Mouse (Mus musculus) ovary, adult 18-20 months (tissue): ENCODE data around the gene Stard13.

ENCODE experiments used
- DNase-seq: peaks from one replicate; pipeline ENCODE4 v3.0.0; 2022; ENCODE audit warnings: low spot score, mixed read lengths

Stard13 gene

GRCm38 (mm10) chr5:151142241-151142640 lies 91.4 kb downstream of the Stard13 start:
- DNase-seq = peak; percentile 66

DNA sequence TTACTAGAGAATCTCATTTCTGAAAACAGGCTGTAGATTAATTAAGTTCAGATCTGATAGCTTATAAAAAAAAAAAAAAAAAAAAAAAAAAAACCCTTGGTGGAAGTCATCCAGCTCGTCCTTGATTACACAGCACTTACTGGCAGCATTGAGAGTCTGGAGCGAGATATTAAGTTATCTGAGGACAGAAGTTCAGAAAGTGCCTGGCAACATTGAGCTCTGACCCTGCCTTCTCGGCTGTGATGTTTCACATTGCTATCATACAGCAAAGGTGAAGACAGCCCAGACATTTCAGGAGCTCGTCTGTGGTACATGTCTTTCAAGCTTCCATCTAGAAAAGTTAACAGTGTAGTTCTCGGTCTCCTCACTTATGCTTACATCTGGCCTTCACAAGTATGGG lies 95.7 kb downstream of the Stard13 start:
- peak; percentile 34 for DNase-seq

DNA sequence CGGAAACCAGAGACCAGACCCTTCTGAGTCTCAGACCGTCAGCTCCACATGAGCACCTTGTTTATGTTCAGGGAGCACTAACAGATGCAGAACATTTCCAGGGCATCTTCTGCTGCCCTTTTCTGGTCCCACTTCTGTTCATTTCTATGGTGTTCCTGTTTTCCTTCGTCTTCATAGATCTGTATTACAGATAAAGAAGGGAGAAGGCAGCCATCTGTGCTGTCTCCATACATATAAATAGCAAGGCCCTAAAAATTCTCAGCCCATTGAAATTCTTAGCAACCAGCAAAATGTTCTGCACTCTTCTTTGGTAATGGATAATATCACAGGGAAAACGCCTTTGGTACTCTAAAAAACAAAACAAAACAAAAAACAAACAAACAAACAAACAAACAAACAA lies 96.3 kb downstream of the Stard13 start:
- DNase-seq = no peak

GRCm38 (mm10) chr5:151135965-151136364 lies 97.7 kb downstream of the Stard13 start:
- no peak for DNase-seq

DNA sequence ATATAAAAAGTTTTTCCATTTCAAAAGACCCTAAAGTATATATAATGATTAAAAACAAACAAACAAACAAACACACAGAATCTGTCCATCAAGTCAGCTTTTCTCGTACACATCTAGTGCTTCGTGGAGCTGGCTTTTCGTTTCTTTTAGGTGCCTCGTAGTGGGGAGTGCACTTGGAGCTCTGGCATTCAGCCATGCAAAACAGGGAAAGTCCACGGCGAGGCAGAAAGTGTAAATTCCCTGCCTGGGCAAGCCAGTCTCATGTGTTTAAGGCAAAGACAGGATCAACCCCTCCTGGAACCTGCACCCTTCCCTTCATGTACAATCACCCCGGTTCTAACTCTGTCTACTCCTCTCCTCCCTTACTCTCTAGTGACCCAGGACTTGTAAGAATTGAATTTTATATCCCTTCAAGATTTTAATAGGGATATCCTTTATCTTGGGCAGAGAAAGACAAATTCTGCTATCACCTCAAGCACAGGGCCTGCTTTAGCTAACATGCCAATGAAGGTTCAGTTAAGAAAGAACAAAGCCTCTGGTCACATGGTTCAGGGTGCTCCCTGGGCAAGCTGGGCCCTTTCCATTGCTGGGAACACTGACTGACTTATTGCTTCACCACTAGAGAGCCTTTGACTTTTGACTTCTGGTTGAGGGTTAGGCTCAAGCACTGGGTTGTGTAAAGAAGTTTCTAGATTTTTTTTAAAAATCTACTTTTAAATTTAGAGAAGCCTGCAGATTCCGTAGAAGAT lies 98.4 kb downstream of the Stard13 start:
- no peak for DNase-seq

DNA sequence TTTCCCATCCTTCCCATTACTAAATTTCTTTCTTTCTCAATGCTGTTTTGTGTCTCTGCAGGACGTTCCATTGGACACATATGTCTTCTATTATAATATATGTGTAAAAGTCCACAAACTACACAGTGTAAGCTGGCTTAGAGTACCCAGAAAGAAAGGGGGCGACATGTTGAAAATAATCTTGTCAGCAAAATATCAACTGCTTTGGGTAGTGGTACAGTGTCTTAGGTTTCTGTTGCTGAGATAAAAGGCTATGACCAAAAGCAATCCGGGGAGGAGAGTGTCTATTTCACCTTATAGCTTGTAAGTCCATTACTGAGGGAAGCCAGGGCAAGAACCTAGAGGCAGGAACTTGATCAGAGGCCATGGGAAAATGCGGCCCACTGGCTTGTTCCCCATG lies 99.4 kb downstream of the Stard13 start:
- DNase-seq = no peak

DNA sequence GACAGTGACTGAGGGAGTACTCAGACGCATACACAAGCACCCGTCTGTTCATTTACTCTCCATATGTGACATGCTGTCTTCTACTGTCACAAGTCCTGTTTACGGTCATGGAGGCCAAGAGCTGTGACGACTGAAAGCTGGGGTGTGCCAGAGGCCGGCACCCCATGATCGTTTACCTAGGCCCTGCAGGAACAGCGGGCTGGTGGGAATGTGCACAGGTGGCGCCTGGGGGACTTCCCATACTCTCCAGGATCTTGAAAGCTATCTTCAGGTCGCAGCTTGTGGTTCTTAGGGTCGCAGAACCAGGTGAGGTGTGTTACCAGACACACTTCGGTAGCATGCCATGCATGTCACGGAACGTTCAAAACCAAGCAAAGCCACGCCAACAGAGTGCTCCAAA lies 99.9 kb downstream of the Stard13 start:
- DNase-seq = no peak

GRCm38 (mm10) chr5:151129762-151130161 lies 103.9 kb downstream of the Stard13 start:
- no peak for DNase-seq

- no peak for DNase-seq
Observed at GRCm38 (mm10) chr5:151127298-151127717, 106.3 kb downstream of the Stard13 start.

DNA sequence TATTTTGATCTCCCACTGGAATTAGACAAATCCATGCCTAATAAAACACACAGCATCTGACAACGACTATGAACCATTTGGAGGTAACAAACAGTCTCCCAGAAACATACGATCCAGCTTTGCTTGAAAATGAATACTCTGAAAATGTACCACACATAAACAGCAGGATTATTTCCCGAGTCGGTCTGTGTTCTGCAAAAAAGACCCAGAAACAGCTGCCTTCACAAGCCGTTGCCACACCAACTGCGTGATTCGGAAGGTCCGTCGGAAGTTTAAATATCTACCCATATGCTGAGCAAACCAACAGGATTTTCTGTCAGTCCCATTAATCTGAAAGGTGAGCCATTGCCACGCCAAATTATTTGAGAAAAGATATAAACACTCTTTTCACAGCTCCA lies 107.0 kb downstream of the Stard13 start:
- no peak for DNase-seq

- DNase-seq = no peak
Observed at GRCm38 (mm10) chr5:151125985-151126607, 107.5 kb downstream of the Stard13 start.

DNA sequence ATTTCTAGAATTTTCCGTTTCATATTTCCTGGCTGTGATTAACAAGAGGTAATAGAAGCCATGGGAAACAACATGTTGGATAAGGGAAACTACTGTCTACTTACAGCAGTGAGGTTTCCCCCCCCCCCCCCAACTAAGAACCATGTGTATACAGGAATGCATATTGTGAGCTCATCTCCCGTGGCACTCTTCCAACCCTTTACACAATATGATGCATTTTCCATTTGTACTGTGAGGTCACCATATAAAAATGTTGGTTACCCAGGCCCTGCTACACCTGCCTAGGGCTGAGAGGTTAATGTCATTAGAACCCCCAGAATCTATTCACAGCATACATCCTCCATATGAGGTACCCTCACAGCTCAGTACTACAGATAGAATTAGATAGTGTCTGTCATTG lies 115.8 kb downstream of the Stard13 start:
- DNase-seq = no peak

DNA sequence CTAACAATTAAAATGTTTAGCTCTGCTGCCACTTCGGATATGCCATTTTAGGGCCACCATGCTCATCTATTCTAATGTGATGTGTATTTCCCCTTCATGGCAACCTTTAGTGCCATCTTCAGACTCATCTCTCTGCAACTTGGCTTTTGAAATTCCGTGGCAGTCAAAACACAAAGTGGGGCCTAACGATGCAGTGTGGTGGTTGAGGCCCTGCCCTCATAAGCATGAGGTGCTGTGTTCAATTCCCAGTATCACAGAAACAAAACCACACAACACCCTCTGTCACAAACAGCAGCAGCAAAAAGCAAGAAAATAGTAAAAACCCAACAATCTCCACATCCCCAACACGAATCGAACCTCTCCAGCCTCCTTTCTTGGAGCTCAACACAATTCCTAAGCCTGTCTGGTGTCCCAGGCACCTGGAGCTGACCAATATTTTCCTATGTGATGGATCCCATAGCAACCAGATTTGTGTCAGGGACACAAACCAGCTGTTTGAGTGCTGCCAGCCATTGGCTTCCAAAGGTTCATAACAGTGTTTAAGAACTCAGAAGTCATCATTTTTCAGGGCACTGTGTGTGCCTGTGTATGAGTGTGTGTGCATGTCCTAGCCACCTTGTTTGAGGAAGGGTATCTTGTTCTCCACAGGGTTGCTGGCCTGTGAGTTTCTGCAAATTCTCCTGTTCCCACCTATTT lies 117.3 kb downstream of the Stard13 start:
- no peak for DNase-seq

DNA sequence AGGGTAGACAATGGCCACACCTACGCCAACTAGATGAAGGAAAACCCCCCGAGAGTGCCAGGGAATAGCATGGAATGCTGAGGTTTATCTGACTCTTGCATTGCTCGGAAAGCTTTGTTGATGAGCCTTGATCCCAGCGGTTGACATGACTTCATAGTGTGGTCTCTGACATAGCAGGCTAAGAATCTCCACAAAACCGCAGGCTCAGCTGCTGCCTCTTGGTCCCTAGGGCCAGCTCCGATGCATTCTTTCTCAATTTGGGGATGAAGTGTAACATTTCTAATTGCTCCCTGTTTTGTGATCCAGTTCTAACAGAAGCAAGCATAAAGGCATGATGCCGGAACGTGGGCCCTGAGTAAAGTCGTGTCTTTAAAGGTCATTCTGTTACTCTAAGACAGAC lies 120.9 kb downstream of the Stard13 start:
- no peak for DNase-seq

GRCm38 (mm10) chr5:151111080-151111871 lies 122.4 kb downstream of the Stard13 start:
- DNase-seq = no peak

DNA sequence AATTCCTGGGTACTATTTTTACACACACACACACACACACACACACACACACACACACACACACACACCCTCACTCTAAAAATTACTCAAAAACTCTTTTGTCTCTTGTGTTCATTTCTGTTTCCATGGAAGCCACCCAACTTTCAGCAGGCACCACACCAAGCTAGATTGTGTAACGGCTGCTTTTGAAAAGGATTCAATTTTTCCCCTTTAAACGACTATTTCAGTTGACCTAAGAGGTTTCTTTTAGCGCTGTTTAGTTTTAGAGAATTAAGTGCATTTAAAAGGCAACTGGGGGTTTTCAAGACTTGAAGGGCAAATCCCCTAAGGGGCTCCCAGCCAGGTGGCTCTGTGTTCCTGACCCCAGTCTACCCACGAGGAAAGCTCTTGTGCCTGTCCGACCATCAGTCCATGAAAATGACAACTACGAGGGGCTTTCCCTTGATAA lies 123.2 kb downstream of the Stard13 start:
- no peak for DNase-seq

GRCm38 (mm10) chr5:151109822-151110221 lies 123.8 kb downstream of the Stard13 start:
- no peak for DNase-seq

GRCm38 (mm10) chr5:151108955-151109354 lies 124.7 kb downstream of the Stard13 start:
- no peak for DNase-seq

GRCm38 (mm10) chr5:151108291-151108897 lies 125.2 kb downstream of the Stard13 start:
- no peak for DNase-seq

DNA sequence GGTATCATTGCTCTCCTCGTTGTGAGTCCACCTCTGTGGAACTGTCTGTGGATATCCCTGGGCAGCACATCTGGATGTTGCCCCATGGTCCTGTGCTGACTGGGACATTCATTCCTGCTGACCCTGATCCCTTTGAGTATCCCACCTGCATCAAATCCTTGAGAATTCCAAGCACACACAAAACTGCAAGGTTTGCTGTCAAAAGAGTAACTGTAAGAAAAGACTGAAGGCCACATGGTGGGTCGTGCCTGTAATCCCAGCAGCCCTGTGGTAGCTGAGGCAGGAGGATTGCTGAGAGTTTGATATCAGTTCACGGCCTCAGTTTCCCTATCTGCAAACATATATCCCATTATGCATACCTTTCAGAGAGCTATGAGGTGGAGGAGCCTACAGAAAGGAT lies 126.8 kb downstream of the Stard13 start:
- DNase-seq = no peak

DNA sequence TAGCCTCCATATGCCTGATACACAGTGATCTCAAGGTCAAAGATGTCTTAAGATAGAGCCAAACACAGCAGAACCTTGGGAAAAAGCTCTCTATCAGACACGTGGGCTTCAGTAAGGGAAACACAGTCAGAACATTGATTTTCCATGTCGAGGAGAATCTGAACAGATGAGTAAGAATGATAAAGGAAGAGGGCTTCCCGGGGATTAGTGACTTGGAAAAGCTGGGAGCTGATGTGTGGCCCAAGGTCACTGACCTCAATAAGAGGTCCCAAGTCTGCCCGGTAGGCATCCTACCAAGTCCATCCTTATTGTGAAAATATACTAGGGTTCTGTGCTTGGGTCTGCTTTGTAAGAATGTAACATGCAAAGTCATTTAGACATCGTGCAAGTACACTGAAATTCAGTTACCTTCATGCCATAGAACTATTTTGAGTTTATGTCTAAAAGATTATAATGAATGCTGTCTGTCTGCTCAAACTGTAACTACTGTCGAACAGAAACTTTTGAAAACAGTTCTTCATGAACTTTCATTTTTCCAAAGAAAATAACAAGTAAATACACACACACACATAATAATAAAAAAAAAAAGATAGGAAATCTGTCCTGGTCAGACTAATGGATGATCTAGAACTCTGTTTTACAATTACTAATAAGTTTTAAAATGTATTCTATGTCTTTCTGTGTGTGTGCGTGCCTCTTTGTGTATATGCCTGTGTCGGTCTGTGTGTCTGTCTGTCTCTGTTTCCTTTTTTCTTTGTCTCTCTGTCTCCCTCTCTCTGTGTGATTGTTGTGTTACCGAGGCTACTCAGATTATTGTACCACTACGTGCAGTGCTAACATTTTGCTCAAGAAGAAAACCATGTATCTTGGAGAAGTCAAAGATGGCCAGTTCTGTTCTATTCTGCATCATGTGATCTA lies 128.3 kb downstream of the Stard13 start:
- no peak for DNase-seq
